Mouse (Mus musculus) kidney, postnatal 4 days (tissue): ENCODE results near the gene Tnk2.
A peak's percentile ranks its signal among the peaks of the same experiment; 100 is the strongest.
"Not testable (repeated sequence)": the region's sequence is repeated elsewhere in the genome, so short reads cannot be mapped to it uniquely, and the experiment has no call there.

Experiments used
- DNase-seq, 2 experiments: peaks; one replicate each; pipeline ENCODE4 v3.0.0; 2021; ENCODE audit warnings: mixed read lengths in 2 of 2

The Tnk2 gene

GRCm38 (mm10) chr16:32636331-32636730, 7.3 kb upstream of the Tnk2 start:
- no peak for DNase-seq

- no peak for DNase-seq
Observed at GRCm38 (mm10) chr16:32636871-32637521, 6.7 kb upstream of the Tnk2 start.

GRCm38 (mm10) chr16:32638476-32638875, 5.2 kb upstream of the Tnk2 start:
- DNase-seq = peak; percentile 91 to 93

GRCm38 (mm10) chr16:32640096-32640495, 3.6 kb upstream of the Tnk2 start:
- DNase-seq = peak; percentile 71 to 81

- not testable (repeated sequence) for DNase-seq
Observed at GRCm38 (mm10) chr16:32640683-32641082, 3.0 kb upstream of the Tnk2 start.

- peak in 1 of 2 experiments; percentile 42 for DNase-seq
Observed at GRCm38 (mm10) chr16:32641440-32642219, 2.0 kb upstream of the Tnk2 start.

- peak in 1 of 2 experiments; percentile 50 for DNase-seq
Observed at GRCm38 (mm10) chr16:32642280-32642679, 1.4 kb upstream of the Tnk2 start.

GRCm38 (mm10) chr16:32644069-32644800, 561 bp downstream of the Tnk2 start:
- DNase-seq = peak; percentile 64 to 77

GRCm38 (mm10) chr16:32644801-32645170, 1.1 kb downstream of the Tnk2 start:
- DNase-seq = no peak

GRCm38 (mm10) chr16:32645361-32645914, 1.8 kb downstream of the Tnk2 start:
- peak; percentile 54 to 67 for DNase-seq

GRCm38 (mm10) chr16:32646014-32646413, 2.3 kb downstream of the Tnk2 start:
- DNase-seq = no peak

GRCm38 (mm10) chr16:32647712-32648111, 4.0 kb downstream of the Tnk2 start:
- no peak for DNase-seq

- DNase-seq = no peak
Observed at GRCm38 (mm10) chr16:32650461-32650860, 6.8 kb downstream of the Tnk2 start.

- DNase-seq = peak in 1 of 2 experiments; percentile 24
Observed at GRCm38 (mm10) chr16:32650974-32651618, 7.4 kb downstream of the Tnk2 start.

GRCm38 (mm10) chr16:32654071-32654733, 10.5 kb downstream of the Tnk2 start:
- no peak for DNase-seq

GRCm38 (mm10) chr16:32655534-32655933, 11.9 kb downstream of the Tnk2 start:
- no peak for DNase-seq

GRCm38 (mm10) chr16:32656321-32656720, 12.6 kb downstream of the Tnk2 start:
- no peak for DNase-seq

GRCm38 (mm10) chr16:32656794-32657193, 13.1 kb downstream of the Tnk2 start:
- peak; percentile 47 to 74 for DNase-seq

- DNase-seq = no peak
Observed at GRCm38 (mm10) chr16:32657498-32658250, 14.0 kb downstream of the Tnk2 start.

GRCm38 (mm10) chr16:32658743-32659171, 15.1 kb downstream of the Tnk2 start:
- DNase-seq = peak in 1 of 2 experiments; percentile 54

- peak; percentile 72 to 78 for DNase-seq
Observed at GRCm38 (mm10) chr16:32659385-32659784, 15.7 kb downstream of the Tnk2 start.
